Mouse (Mus musculus): ENCODE results near the gene Ing2.

GRCm38 (mm10) chr8:47660394-47660793, 15.0 kb downstream of the Ing2 start:
- TF ChIP-seq ZC3H11A (IDR thresholded peaks at IDR 0.05; ENCODE audit: borderline replicate concordance, low read depth, low read length) (no peak), HCFC1 (IDR thresholded peaks at IDR 0.05; ENCODE audit: borderline replicate concordance, insufficient read depth, low read length) (no peak), ZNF384 (IDR thresholded peaks at IDR 0.05; ENCODE audit: low read depth, low read length) (no peak), MAFK (IDR thresholded peaks at IDR 0.05; ENCODE audit: insufficient read depth, low read depth, low read length) (no peak)

All from ES-E14 (cell line).